Mouse (Mus musculus) midbrain, embryonic 11.5 days (tissue): ENCODE measurements around the gene Rnf141. TPM values are rescaled to one million over a fixed set of nuclear protein-coding genes. Genes with fewer than 3 reads are reported as not detected.

ENCODE experiments used
- microRNA-seq: library from miRNA; unstranded; fragments of <30 nt; microRNA quantifications from one replicate; pipeline ENCODE4, GENCODE M21; 2017
- polyA plus RNA-seq: library from polyadenylated mRNA; unstranded; fragments of >200 nt; fragmentation: Nextera tagmentation; extraction: Ambion mirVana; gene quantifications from 2 replicates; pipeline ENCODE4 v1.2.1, GENCODE M21; 2014

Rnf141 gene
- polyA plus RNA-seq, 1 experiment from 2014 or later, result 27.7 TPM

Small RNA genes within 50 kb of the gene (microRNA-seq; reads per million reads assigned to microRNA genes)
- not detected for gene Gm47282

Other genes starting within 250 kb of the Rnf141 start
- gene Sbf2, start 229.5 kb downstream of the Rnf141 start, polyA plus RNA-seq, result 34.6 and 35.9 TPM in 2 replicates
- 4.6 and 5.4 TPM in 2 replicates for gene Adm, start 216.8 kb downstream of the Rnf141 start, polyA plus RNA-seq
- 1.4 and 2.6 TPM in 2 replicates for gene Ampd3, start 76.3 kb downstream of the Rnf141 start, polyA plus RNA-seq
- 3.6 and 4.5 TPM in 2 replicates for gene Lyve1, start 18.8 kb upstream of the Rnf141 start, polyA plus RNA-seq
- gene Mrvi1, start 138.0 kb upstream of the Rnf141 start, polyA plus RNA-seq, result 1.9 and 2.2 TPM in 2 replicates
- 84.2 and 92.4 TPM in 2 replicates for gene Ctr9, start 184.5 kb upstream of the Rnf141 start, polyA plus RNA-seq
- gene Eif4g2, start 238.6 kb upstream of the Rnf141 start, polyA plus RNA-seq, result 2,057 and 2,255 TPM in 2 replicates